Mouse (Mus musculus) telencephalon, adult 2 months (tissue): ENCODE measurements around the gene Itch.
"Not testable (repeated sequence)": the region's sequence is repeated elsewhere in the genome, so short reads cannot be mapped to it uniquely, and the experiment has no call there.

ENCODE experiments used
- DNase-seq: peaks from one replicate; pipeline ENCODE4 v3.0.0-alpha.2; 2011; ENCODE audit warnings: low read depth, low spot score

Itch gene

DNA sequence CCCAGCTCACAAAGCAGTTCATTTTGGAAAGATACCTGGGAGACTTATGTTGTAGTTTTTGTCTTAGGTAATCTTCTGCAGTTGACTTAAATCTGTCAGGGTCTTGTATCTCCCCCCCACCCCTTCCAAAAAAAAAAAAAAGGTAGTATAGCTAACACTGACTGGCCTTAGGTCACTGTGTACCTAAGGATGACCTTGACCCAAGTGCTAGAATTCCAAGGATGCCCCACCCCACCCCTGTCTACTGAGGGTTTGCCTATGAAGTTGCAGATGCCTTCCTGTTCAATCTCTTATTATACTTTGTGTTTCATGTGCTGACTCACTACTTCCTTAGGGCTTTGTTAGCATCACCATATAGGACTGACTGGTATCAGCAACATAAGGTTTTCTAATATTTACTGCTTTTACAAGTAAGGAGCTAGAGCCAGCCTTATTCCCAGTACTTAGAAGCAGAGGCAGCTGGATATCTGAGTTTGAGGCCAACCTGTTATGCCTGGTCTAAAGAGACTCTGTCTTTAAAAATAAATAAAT is 8.8 kb downstream of the Itch start:
- no peak for DNase-seq

DNA sequence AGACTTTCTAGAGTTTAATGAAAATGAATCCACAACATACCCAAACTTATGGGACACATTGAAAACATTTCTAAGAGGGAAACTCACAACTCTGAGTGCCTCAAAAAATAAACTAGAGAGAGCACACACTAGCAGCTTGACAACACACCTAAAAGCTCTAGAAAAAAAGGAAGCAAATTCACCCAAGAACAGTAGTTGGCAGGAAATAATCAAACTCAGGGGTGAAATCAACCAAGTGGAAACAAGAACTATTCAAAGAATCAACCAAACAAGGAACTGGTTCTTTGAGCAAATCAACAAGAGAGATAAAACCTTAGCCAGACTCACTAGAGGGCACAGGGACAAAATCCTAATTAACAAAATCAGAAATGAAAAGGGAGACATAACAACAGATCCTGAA is 16.0 kb downstream of the Itch start:
- DNase-seq: not testable (repeated sequence)

DNA sequence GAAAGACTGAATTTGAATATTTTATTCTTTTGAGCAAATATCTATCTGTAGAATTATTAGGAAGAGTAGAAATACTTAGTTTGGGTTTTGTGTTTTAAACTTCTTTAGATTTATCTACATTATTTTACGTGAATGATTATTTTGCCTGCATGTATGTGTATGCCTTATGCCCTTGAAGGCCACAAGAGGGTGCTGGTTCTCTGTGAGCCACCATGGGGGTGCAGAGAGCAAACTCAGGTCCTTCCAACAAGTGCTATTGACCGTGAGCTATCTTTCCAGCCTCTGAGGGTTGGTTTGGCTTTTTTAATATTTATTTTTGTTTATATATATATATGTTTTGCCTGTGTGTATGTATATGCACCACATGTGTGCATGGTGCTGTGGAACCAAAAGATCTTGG is 74.1 kb downstream of the Itch start:
- DNase-seq: no peak

GRCm38 (mm10) chr2:155223145-155223544 is 89.8 kb downstream of the Itch start:
- DNase-seq: no peak

DNA sequence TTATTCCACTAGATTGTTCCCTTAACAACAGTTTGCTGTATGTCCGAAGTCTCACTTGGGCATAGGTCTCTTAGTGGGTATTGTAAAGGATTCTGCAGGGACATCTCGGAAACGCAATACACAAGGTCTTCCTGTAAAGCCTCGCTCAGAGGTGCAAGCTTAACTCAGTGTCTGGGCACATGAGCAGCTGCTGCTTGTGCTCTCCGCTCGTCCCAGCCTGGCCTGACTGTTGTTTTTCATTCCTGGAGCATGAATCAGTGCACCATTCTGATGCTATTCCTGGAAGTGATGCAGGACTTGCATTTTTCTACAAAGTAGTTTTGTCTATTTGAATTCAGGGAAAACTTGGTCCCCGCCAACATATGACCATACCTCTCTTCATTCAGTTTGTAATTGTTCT is 91.4 kb downstream of the Itch start:
- peak; percentile 16 for DNase-seq

- no peak for DNase-seq
Measured at GRCm38 (mm10) chr2:155235746-155236361, 102.5 kb downstream of the Itch start.

- peak; percentile 96 for DNase-seq
Measured at GRCm38 (mm10) chr2:155236362-155236992, 103.2 kb downstream of the Itch start, which contains the start of gene Dynlrb1. Dynlrb1 (plus strand) TSS chr2:155236533.

DNA sequence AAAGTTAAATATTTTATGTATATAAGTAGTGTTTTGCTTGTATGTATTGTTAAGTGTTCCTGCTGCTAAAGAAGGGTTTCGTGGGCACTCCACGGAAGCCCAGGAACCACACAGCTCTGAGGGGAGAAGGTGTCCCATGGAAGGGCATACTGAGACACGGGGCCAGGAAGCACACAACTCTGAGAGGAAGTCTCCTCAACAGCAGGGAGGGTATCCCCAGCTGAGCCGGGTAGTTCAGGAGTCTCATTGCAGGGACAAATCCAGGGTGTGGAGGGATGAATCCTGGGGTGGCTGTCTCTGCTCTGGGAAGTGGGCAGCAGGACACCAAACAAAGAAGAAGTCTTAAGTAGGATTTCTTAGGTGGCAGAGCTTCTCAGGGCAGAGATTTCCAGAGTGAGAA is 104.0 kb downstream of the Itch start:
- no peak for DNase-seq

DNA sequence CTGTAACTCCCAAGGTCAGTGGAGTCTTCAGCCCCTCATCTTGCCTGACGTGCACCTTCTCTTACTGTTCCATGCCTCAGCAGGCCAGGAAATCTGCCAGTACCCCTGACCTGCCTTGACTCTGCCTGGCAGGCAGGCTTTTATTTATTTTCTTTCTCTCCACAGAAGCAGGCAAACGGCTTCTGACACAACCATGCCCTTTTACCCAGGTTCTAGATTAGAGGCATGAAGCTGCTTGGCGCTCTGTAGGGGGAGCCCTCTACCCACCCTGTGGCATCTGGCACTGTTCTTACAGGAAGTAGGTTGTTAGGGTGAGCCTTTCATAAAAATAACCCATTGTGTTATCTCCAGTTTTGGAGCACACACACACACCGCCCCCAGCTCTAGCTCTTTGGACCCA is 107.6 kb downstream of the Itch start:
- DNase-seq: no peak

DNA sequence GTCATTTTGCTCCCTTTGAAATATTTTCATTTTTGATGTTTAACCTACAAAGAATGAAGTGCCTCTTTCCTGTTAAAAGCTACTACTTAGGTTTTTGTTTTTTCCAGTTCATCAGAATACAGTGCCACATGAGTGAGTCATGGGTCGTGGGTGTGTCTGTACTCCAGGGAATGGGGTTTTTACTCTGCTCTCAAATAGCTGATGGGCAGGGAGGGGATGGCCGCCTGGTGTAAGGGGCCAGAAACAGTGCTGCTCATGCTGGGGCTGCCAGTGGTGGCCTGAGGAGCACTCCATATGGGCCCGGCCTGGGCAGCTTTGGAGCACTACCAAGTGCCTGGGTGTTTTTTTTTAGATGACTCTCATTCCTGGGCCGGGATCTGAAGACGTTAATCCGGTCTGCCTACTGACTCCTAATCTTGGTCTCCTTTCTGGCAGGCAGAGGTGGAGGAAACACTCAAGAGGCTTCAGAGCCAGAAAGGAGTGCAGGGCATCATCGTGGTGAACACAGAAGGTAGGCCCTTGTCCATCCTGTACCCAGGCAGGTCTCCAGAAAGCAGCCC is 109.1 kb downstream of the Itch start:
- DNase-seq: peak; percentile 15

DNA sequence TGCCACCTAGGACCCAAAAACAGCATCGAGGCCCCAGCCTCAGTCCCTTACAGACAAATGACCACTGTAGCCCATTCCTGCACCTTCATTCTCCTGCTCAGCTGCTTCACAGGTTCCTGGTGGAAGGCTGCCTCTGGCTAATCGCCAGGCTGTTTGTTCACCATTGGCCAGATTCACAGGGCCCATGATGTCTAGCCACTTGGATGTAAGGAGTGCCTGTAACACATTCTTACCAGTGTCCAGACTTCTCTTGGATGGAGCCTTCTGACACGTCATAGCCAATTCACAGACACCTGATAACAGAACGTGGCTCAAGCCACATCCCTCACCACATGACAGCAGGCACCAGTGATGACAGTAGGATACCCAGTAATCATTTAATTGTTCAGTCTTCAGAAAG is 112.9 kb downstream of the Itch start:
- DNase-seq: no peak

DNA sequence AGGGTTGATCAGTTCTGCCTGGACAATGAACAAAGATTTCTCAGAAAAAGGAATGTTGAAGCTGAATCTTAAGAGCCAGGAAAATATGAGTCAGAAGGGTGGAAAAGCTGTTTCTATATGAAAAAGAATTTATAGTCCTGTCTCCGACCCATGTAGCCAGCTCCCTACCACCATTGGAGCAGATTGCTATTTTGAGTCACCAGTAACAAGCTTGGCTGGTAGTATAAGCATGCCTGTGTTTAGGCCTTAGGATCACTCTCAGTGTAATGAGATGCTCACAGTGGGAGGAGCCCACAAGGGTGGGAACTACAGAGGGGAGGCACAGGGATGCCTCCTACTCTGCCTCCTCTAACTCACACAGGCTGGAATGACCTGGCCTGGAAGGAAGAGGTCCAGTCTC is 114.9 kb downstream of the Itch start:
- no peak for DNase-seq

DNA sequence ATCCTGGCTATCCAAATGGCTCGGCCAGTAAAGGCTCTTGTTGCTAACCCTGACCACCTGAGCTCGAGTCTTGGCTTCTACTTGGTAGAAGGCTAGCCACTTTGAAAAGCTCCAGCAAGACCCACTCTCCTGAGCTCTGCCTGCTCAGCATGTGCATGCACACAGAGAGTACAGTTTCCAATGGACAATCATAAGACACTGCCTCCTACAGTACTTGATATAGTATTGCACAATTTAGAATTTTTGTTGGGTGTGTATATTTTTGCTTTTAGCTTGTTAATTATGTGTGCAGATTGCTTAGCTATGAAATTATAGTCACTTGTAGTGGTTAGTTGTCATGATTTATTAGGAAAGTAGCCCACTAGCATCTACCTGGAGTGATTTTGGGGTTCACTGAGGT is 115.4 kb downstream of the Itch start:
- no peak for DNase-seq

DNA sequence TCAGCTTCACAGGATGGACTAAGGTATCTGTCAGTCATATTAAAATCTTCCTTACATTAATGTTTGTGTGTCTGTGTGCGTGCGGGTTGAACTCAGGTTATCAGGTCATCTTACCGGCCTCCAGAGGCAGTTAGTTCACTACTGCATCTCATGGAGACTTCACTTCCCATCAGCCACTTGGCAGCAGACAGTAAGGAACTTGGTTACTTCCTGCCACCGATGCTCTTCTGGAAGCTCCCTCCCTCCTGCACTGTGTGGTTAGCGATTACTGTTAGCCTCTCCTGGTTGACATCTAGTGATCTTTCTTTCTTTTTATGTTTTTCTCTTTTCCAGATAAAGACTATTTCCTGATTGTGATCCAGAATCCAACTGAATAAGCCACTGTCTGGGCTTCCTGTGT is 116.3 kb downstream of the Itch start:
- DNase-seq: no peak

- DNase-seq: no peak
Measured at GRCm38 (mm10) chr2:155265526-155265925, 132.2 kb downstream of the Itch start.

DNA sequence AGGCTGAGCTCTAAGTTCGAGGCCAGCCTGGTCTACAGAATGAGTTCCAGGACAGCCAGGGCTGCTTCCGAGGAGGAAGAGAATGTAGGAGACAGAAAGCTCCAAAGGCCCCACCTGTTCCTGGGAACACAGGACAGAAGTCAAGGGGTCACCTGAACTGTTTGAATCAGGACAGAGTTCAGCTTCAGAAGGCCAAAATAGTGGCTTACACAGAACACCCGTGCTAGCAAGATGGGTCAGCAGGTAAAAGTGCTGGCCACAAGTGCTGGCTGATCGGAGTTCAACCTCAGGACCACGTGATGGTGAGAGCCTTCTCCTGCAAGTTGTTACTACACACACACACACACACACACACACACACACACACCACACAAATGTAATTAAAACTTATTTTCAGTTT is 133.6 kb downstream of the Itch start:
- DNase-seq: no peak

- no peak for DNase-seq
Measured at GRCm38 (mm10) chr2:155271957-155272356, 138.6 kb downstream of the Itch start.

DNA sequence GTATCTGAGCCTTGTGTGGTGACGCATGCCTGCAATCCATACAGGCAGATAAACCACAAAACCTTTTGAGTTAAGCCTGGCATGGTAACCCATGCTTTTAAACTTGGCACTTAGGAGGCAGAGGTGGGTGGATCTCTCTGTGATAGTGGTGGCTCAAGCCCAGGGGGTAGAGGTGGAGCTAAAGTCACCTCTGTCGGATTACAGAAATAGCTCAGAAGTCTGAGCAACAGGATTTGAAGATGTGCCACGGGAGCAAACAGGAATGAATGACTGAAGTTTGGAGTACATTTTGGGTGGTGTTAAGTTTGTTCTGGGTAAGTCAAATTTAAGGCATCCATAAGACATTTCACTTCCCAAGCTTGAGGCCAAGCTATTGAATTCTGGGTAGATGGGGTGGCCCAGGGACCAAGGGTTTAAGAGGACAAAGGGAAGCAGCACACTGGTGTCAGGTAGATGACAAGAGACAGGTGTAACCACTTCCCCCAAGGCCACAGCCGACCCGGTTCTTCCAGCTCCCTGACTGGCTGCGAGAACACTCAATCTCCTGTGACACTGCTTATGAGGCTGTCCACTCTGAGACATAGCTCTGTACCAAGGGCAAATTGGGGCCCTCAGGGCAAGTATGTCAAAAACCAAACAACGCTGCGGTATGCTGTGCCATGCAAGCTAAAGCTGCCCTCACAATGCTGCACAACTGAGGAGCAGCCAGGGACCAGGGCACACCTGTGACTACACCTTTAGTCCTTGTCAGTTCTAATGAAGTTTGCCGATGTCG is 139.3 kb downstream of the Itch start:
- no peak for DNase-seq

GRCm38 (mm10) chr2:155273603-155274002 is 140.3 kb downstream of the Itch start:
- no peak for DNase-seq

- peak; percentile 92 for DNase-seq
Measured at GRCm38 (mm10) chr2:155276195-155276594, 142.9 kb downstream of the Itch start, which contains the start of gene Map1lc3a. Map1lc3a (plus strand) TSS chr2:155276297.
